Mouse (Mus musculus): ENCODE measurements around the gene Dus3l.

Gene Dus3l

DNA sequence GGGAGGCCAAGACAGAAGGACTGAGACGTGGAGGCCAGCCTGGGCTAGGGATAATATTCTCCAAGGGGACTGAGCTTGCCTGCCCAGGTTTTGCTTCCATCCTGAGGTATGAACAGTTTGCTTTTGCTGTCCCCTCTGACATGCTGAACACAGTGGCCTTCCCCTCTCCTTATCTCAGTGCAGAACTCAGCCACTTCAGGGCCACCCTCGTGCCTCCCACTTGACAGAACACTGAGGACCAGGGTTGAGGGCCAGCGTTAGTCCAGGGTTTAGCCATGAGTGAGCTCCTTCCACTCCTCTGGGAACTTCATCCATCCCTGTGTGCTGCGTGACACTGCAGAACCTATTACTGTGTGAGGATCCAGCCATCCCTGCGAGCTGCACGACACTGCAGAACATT lies 24.7 kb downstream of the Dus3l start:
- no peak for DNase-seq (ENCODE audit: low read depth, low spot score)

DNA sequence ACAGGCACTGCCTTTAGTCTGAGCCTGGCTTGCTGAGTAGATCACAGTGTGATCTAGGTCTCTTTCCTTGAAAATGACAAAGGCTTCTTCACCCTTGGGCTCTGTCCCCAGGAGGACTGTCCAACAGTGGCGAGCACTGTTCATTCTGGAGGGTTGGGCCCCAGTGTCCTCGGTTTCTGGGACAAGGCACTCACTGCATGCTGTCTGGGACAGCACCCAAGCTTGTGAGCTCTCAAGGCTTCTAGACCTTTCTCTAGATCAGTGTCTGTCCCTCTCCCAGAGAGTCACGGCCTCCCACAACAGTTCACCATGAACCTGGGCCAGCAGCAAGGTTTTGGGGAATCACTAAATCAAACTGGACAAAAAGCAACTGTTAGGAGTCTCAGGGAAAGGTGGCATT lies 28.0 kb downstream of the Dus3l start:
- DNase-seq (ENCODE audit: low read depth, low spot score), result no peak

DNA sequence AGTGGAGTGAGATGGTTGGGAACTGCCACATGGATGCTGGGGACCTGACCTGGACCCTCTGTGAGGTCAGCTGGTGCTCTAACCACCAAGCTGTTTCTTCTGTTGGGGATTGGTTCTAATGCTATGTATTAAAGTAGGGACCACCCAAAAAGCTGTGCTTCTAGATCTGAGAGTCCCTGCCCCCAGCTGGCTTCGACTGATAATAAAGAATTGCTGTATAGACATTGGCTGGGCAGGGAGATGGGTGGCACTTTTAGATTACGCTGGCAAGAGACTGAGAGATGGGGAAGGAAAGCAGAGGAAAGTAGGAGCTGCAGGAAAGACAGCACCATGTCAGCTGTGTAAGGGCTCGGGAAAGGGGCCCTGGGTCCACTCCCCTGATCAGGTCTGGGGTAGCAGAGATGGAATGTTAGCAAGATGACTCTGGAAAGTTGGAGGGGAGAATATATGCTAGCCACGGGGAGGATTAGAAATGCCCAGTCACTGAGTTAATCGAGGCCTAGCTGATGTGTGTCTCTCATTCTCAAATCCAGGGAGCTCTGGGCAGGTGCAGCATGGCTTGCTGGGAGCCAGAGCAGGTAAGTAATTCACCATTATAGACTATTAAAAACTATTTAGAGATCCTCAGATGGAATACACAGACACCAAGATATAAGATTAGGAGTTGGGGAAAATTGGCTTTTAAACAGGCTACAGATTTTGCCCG lies 29.2 kb downstream of the Dus3l start:
- no peak for DNase-seq (ENCODE audit: low read depth, low spot score)

- no peak for DNase-seq (ENCODE audit: low read depth, low spot score)
Measured at GRCm38 (mm10) chr17:56799276-56799675, 34.7 kb downstream of the Dus3l start.

DNA sequence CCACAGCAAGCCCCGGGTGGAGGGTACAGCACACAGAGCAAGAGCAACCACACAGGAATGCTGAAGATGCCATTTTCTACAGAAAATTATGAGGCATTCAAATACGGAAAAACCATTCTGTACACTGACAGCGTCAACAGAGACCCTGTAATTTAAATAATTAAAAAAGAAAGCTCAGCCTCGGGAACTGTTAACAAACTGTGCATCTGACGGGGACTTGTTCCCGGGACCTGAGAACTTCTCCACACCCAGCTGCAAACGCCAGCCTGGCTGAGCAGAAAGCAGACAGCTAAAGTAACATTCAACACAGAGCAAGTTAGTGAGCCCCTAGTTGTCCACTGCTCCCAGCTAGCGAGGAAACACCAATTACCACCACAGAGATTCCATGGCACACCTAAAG lies 37.5 kb downstream of the Dus3l start:
- no peak for DNase-seq (ENCODE audit: low read depth, low spot score)

GRCm38 (mm10) chr17:56804952-56805351 lies 40.4 kb downstream of the Dus3l start:
- DNase-seq (ENCODE audit: low read depth, low spot score), result no peak

GRCm38 (mm10) chr17:56805784-56806183 lies 41.2 kb downstream of the Dus3l start:
- DNase-seq (ENCODE audit: low read depth, low spot score), result no peak

DNA sequence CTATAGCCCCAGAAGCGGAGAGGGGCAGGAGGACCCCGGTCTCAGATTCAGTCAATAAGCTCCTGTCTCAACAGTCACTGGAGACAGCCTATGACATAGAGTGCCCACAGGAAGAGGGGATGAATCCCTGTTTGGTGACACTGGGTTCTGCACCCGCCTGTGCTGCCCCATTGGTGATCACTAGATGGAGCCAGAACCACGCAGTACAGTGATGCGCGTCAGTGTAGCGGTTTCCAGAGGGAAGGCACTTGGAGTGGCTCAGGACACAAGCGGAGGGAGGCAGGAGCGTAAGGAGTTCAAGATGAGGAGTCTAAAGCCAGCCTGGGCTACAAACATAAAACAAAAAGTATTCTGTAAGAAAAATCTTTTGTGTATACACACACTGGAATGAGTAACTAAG lies 44.0 kb downstream of the Dus3l start:
- peak; percentile 71 for DNase-seq (ENCODE audit: low read depth, low spot score)

GRCm38 (mm10) chr17:56810245-56810644 lies 45.7 kb downstream of the Dus3l start:
- peak; percentile 64 for DNase-seq (ENCODE audit: low read depth, low spot score)

DNA sequence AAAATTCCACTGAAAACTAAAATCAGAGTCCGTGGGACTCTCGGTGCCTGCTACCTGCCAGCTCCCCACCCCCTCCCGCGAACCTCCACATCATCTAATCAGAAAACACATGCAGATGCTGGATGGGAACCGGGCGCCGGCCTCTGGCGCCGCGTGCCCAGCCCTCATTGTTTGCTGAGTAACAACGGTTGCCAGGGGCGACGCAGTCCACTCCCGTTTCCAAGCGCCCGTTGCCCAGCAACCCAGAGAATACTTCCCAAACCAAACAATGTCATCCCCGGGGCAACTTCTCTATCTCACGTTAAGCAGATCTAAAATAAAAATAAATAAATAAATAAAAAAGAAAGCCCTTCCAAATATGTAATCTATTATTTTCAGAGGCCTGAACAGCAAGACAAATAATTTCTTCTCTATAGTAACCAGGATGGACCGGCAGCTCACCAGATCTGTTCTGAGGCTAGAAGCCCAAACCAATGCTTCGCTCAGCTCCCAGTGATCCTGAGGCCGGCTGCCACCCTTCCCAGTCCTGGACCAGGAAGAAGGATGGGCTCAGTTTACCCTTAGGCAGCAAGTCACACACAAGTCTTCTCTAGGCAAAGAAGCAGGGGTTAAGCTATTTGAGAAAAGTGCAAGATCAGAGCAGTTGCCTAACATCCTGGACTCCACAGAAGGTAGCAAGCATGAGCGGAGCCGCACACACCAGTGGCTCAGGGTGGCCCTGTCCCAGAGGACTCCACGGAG lies 49.9 kb downstream of the Dus3l start:
- DNase-seq (ENCODE audit: low read depth, low spot score), result peak; percentile 90

DNA sequence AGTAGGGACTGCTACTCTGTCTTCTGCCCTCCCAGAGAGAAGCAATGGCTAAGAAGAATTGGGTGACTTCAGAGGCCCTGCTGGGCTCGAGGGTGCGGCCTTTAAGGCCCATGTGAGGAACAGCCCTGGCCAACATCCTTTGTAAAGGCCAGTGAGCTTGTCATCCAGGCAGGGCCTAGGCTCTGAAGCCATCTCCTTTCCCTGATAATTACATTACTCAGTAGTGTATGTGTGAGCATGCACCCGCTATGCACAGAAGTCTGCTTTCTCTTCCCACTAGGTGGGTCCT lies 50.4 kb downstream of the Dus3l start:
- DNase-seq (ENCODE audit: low read depth, low spot score), result no peak

GRCm38 (mm10) chr17:56818067-56818636 lies 53.6 kb downstream of the Dus3l start:
- no peak for DNase-seq (ENCODE audit: low read depth, low spot score)

GRCm38 (mm10) chr17:56819032-56819545 lies 54.5 kb downstream of the Dus3l start:
- no peak for DNase-seq (ENCODE audit: low read depth, low spot score)

Measured in forelimb bud, embryonic 11.5 days (tissue).